15 mouse cellular contexts compared by ENCODE assay signal in genomic region chr19:31197076-31197475, GRCm38 (mm10).
"Had no signal": no experiment of that assay in that cellular context is flagged by ENCODE, and none has a peak within 500 bp of the region (broad histone marks: within the 10 kb centered on the region; RNA-seq: fewer than 3 reads in every experiment).

No protein-coding gene starts in this region.

- H3K4me3 ChIP-seq: midbrain, embryonic 10.5 days; midbrain, embryonic 12.5 days; myocyte; neural tube, embryonic 13.5 days; stomach, embryonic 15.5 days had no signal

- DNase-seq: lung, adult 18-20 months; lung, embryonic 14.5 days; lung, postnatal 10 days; lung, postnatal 4 days; midbrain, embryonic 14.5 days; thymus, adult 18-20 months; thymus, postnatal 14 days; thymus, postnatal 36 days had no signal

- ATAC-seq: midbrain, embryonic 16.5 days had no signal

- H3K27ac ChIP-seq: midbrain, embryonic 10.5 days; midbrain, embryonic 12.5 days; neural tube, embryonic 13.5 days; stomach, embryonic 15.5 days; stomach, postnatal 0 days had no signal

- H3K4me2 ChIP-seq: lung, embryonic 14.5 days; midbrain, embryonic 12.5 days; neural tube, embryonic 13.5 days; stomach, embryonic 15.5 days had no signal

- H3K9me3 ChIP-seq: midbrain, embryonic 10.5 days; midbrain, embryonic 12.5 days; neural tube, embryonic 13.5 days; stomach, embryonic 15.5 days had no signal

- H3K4me1 ChIP-seq: stomach, embryonic 15.5 days had no signal

- H3K9ac ChIP-seq: lung, embryonic 14.5 days; midbrain, embryonic 12.5 days; neural tube, embryonic 13.5 days; stomach, embryonic 15.5 days had no signal

- H3K36me3 ChIP-seq: midbrain, embryonic 10.5 days; midbrain, embryonic 12.5 days; neural tube, embryonic 13.5 days; stomach, embryonic 15.5 days had no signal

- H3K27me3 ChIP-seq: midbrain, embryonic 12.5 days; neural tube, embryonic 13.5 days; stomach, embryonic 15.5 days had no signal
